Mouse (Mus musculus) liver, adult 2 months (tissue): ENCODE measurements at regions not wholly inside any gene's neighbourhood (a gene's known extent, or its start where the extent isn't known, plus 50 kb on each side); places are given as distances from the start of the nearest gene placed in this dataset.

Experiments used
- CTCF ChIP-seq: fragments of 200-500 bp; IDR thresholded peaks from 2 replicates; pipeline ENCODE4 v1.5.1; 2011; ENCODE audit warnings: low read depth, low read length, control low read depth
- POLR2A ChIP-seq: fragments of 200-500 bp; IDR thresholded peaks from 2 replicates; pipeline ENCODE4 v1.6.1; 2011; ENCODE audit warnings: low read length, control low read depth; ENCODE audit not compliant: insufficient read depth; ENCODE audit errors: extremely low read depth

DNA sequence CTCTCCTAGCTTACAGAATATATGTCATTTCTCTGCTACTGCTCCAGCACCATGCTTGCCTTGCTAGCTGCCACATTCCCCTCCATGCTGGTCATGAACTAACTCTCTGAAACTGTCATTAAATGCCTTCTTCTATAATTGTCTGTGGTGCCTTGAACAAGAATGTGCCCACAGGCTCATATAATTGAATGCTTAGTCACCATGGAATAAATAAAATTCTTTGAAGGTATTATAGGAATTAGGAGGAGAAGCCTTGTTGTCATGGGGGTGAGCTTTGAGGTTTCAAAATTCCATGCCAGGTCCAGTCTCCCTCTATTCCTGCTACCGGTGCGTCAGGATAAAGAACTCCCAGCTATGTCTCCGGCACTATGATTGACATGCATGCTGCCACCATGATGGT, 171.9 kb downstream of the Atp6ap1l start:
- no peak for TF ChIP-seq CTCF
- no peak for TF ChIP-seq POLR2A
